Mouse (Mus musculus) brain, embryonic 14.5 days (tissue): Measurements from ENCODE around the gene Lsp1. TPM values are rescaled to one million over a fixed set of nuclear protein-coding genes. Genes with fewer than 3 reads are reported as not detected.

Source experiments
- DNase-seq: peaks from one replicate; pipeline ENCODE4 v3.0.0-alpha.2; 2011; ENCODE audit warnings: low read depth
- CTCF ChIP-seq: fragments of 200-500 bp; IDR thresholded peaks from 2 replicates; pipeline ENCODE4 v1.5.1; 2012; ENCODE audit warnings: inconsistent platforms, mild to moderate bottlenecking, moderate library complexity, borderline replicate concordance; ENCODE audit not compliant: insufficient read depth, insufficient read length; ENCODE audit errors: extremely low read depth
- POLR2A ChIP-seq: fragments of 200-500 bp; IDR thresholded peaks from 2 replicates; pipeline ENCODE4 v1.6.1; 2012; ENCODE audit warnings: mild to moderate bottlenecking, inconsistent platforms, borderline replicate concordance; ENCODE audit not compliant: poor library complexity, insufficient read depth, insufficient read length, severe bottlenecking; ENCODE audit errors: extremely low read depth
- polyA plus RNA-seq: library from polyadenylated mRNA; depleted of rRNA; stranded (reverse); fragments of >200 nt; gene quantifications from 2 replicates; pipeline ENCODE4 v1.2.3, GENCODE M21; 2012

The Lsp1 gene
- polyA plus RNA-seq, 1 experiment: 7.6 TPM

DNA sequence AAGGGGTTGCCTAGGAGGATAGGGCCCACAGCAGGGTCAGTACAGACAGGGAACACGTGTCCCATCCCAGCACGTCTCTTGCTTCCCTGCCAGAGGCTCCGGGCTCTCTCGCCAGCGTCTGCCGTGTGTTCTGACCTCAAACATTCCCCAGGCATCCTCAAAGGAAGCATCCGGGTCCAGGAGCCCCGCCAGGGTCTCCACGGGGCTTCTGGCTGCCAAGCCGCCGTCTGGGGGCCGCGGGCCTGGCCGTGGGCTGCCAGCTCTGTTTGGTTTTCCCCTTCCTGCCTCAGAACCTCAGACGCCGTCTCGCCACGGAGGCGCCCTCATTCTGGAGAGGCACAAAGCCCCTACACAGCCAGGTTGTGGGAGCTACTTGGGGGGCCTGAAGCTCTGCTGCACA is 27.0 kb upstream of the Lsp1 start:
- TF ChIP-seq POLR2A (no peak), CTCF (no peak)

DNA sequence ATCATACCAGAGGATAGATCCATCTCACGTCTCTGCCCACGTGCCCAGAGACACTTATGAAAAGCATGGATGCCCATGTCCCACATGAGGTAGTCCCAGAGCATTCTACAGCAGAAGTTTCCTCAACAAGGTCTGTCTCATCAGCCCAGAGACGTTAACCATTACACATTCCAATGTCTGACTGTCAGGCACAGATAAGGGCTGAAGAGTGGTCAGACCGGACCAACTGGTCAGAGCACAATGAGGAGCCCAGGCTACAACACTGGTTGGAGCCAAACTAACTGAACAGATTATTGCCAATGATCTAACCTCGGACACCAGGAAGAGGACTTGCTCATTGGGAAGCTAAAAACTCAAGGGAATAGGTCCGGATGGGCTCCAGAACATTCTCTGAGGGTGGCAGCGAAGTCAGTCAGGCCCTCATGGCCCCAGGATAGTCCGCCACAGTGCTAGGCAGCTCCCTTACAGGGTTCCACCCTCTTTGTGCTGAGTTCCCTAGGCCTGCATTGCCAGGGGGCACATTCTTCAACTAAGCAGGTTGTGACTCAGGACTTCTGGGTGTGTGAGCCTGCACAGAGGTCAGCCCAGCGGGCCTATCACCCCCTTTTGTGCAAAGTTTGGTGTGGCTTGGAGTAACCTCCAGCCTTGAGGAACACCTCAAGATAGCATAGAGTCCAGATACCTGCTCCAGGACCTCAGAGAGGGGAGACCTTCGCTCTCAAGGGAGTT is 26.3 kb upstream of the Lsp1 start, which contains the start of gene Syt8:
Syt8 (plus strand) TSS at position 714 of the 729 bp plus-strand sequence.
- DNase-seq: no peak
- TF ChIP-seq CTCF: no peak
- no peak for TF ChIP-seq POLR2A

More for the DNA sequence above, 27.0 kb upstream of the Lsp1 start:
- DNase-seq: no peak

DNA sequence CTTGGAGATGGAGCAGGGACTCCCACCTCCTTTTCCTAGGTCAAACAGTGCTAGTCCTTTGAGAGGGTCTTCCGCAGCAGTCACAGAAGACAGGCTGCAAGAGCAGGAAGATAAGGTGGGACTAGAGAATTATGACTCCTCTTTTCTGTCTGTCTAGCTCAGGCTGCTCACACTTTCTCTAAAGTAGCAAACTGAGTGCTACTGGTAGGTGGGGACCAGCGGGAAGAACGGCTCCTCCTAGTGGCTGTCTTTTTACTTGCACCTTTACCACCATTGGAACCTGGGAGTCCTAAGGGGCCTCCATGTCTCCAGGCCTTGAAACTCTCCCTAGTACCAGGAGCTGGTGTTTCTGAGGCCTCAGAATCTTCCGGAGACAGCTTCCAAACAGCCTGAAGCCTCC is 25.1 kb upstream of the Lsp1 start:
- TF ChIP-seq POLR2A: no peak
- TF ChIP-seq CTCF: peak; percentile 76; the same call in 1 of the 2 replicates
- DNase-seq: peak; percentile 71

DNA sequence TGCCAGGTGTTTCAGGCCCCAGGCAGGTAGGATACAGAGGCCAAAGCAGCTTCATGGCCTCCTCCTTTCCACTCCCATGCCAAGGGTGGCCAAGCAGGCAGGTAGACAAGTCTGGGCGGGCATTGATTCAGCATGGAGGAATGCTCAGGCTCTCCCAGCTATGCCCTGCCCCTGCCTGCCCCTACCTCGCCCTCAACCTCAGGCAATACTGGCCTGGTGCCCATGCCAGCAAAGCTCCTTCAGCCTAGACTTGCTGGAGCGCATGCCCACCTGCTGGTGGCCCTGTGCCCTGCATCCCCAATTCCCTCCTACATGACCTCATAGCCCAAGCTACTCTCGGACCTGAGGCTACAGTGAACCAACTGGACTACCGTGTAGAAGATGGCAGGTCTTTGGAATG is 23.3 kb upstream of the Lsp1 start:
- DNase-seq: no peak
- TF ChIP-seq CTCF: no peak
- TF ChIP-seq POLR2A: no peak

DNA sequence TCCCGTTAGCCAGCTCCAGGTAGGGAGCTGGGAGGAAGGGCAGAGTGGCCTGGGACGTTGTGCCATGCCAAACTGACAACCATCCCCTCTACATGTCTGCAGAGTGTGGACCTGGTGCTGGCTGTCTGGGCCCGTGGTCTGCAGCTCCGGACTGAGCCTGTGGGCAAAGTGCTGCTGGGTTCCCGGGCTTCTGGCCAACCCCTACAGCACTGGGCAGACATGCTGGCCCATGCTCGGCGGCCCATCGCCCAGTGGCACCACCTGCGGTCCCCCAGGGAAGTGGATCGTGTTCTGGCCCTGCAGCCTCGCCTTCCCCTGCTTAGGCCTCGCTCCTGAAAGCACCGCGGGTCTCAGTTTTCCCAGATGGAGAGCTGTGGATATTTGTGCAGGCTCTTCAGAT is 20.6 kb upstream of the Lsp1 start:
- no peak for DNase-seq
- TF ChIP-seq CTCF: no peak
- no peak for TF ChIP-seq POLR2A

DNA sequence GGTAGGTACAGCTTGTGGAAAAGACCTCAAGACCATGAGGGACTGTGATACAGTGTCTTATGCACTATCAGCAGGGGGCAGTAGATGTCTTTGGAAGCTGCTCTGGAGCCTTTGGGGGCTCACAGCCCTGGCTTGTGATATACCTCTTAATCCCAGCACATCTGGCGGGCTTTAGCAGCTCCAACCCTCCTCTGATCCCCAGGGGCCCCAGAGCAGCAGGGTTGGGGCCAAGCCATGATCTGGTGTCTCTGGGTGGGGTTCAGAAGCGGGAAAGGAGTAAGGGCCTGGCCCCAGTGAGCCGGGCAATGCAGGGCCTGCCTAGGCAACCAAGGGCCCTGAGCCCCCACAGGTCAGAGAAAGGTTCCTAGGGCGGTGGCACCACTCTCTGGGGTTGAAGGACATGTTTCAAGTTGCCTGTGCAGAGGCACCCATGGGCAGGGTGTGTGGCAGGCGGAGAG is 19.9 kb upstream of the Lsp1 start:
- TF ChIP-seq POLR2A (no peak), CTCF (peak; percentile 66; the same call in 1 of the 2 replicates)
- peak; percentile 74 for DNase-seq

DNA sequence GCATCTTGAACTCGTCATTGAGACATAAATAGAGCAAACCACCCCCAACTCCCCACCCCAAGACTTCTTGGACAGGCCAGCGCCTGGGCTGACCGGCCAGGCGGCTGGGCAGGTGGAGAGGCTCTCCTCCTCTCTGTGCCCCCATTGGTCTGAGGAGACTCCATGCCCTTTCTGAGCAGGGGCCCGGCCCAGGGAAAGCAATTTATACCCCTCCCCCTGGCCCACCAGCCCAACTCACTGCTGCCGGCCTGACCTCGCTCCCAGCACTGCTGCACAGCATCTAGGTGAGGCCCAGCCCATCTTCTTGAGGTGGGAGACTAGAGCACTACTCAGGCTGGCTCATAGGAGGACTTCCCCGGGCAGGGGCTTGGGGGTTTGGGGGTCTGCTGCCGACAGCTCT is 19.0 kb upstream of the Lsp1 start, which contains the start of gene Tnni2:
Tnni2 (plus strand) TSS at position 224 of the 400 bp plus-strand sequence.
- TF ChIP-seq CTCF (no peak), POLR2A (no peak)
- DNase-seq: no peak

DNA sequence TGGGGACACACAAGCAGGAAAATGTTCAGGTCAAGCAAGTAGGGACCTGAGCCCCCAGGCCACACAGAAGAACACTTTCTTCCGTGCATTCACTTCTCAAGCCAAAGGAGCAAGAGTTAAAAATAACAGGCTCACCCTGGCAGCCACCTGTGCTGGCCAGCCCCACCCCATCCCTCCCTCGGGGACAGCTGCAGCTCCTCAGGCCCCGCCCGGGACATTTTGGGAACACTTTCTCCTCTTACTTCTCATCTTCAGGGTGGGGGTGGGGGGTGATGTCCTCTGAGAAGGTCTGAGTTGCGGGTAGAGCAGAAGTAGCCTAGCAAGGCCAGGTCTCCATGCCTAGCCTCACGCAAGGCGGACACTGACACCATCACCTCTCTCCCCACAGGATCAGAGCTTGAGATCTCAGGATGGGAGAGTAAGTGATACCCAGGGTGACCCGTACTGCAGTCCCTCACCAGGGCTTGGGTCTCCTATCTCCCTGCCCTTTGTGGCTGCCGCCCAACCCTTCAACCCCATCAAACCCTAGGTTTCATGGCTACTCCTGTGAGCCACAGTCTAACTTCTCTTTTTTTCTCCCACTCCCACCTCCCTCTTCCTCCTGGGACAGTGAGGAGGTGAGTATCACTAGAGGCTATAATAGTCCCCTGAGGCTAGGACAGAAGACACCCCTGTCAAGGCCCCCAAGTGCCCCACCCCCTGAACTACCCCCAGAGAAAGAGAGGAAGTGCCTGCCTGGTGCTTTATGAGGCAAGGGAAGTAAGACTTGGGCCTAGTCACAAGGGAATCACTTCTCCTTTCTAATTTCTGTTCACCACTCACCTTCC is 18.3 kb upstream of the Lsp1 start:
- no peak for DNase-seq
- TF ChIP-seq CTCF: no peak
- TF ChIP-seq POLR2A: no peak

DNA sequence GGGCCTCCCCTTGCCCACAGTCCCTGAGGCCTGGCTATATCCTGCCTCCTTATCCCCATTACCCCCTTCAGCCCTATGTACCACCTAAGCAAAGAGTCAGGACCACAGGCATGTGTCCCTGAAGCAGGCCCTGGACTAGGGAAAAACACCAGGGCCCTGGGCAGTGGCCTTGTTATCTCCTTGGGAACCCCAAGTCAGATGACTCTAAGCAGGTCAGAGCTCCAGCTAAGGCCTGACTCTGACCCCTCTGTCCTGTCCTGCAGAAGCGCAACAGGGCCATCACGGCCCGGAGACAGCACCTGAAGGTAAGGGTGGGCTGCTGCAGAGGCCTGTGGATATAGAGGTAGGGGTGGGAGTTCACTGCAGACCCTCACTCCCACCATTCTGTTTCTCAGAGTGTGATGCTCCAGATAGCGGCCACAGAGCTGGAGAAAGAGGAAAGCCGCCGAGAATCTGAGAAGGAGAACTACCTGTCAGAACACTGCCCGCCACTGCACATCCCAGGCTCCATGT is 17.6 kb upstream of the Lsp1 start:
- no peak for DNase-seq
- TF ChIP-seq CTCF: no peak
- no peak for TF ChIP-seq POLR2A

DNA sequence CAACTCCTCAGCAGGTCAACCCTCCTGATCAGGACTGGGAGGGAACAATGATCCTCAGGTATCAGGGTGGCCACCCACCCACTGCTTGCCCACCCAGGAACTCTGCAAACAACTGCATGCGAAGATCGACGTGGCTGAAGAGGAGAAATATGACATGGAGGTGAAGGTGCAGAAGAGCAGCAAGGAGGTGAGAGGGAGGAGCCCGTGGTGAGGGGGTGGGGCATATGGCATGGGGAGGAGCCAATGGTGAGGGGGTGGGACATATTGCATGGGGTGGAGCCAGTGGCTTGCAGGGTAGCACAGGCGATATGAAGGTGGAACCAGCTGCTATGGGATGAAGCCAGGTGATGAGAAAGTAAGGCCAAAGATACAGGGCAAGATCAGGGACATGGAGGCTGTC is 17.1 kb upstream of the Lsp1 start:
- TF ChIP-seq POLR2A: no peak
- TF ChIP-seq CTCF: no peak
- DNase-seq: no peak

DNA sequence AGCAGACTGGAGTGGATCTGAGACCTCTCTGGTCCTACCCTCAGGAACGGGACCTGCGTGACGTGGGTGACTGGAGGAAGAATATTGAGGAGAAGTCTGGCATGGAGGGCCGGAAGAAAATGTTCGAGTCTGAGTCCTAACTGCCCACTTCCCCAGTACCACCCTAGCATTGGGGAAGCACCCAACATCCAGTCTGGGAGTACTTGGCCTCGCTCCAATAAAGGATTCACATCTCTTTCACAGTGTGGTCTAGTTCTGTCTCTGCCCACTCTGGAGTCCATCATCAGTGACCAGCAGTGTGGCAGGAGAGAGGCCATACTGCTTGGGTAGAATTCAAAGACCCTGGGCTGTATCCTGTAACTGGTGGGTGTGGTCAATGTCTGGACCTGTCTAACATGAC is 16.4 kb upstream of the Lsp1 start:
- no peak for TF ChIP-seq CTCF
- TF ChIP-seq POLR2A: no peak
- no peak for DNase-seq
